Mouse (Mus musculus) kidney, postnatal 0 days (tissue): ENCODE data around the gene Boll. TPM values are rescaled to one million over a fixed set of nuclear protein-coding genes. Genes with fewer than 3 reads are reported as not detected.

ENCODE experiments used
- ATAC-seq: fragments of 200-750 bp; cut with Nextera tagmentation; replicated peaks from 2 replicates; pipeline ENCODE4 v1.8.0; 2017; ENCODE audit warnings: low read depth, moderate number of reproducible peaks, moderate TSS enrichment, moderate library complexity; ENCODE audit not compliant: low FRiP score
- DNase-seq: peaks from one replicate; pipeline ENCODE4 v3.0.0-alpha.2; 2016; ENCODE audit warnings: low spot score
- H3K27ac ChIP-seq: fragments of 300-500 bp; sonication (generic); 2 replicates; pipeline ENCODE4 v1.5.1; 2014; ENCODE audit warnings: mild to moderate bottlenecking
- H3K27me3 ChIP-seq: fragments of 300-500 bp; sonication (generic); 2 replicates; pipeline ENCODE4 v1.6.1; 2014; ENCODE audit warnings: low read length, mixed read lengths; ENCODE audit not compliant: insufficient read depth
- H3K36me3 ChIP-seq: fragments of 300-500 bp; sonication (generic); 2 replicates; pipeline ENCODE4 v1.6.1; 2014; ENCODE audit warnings: low read length, mixed read lengths; ENCODE audit not compliant: insufficient read depth
- H3K4me1 ChIP-seq: fragments of 300-500 bp; sonication (generic); replicated peaks from 2 replicates; pipeline ENCODE4 v1.6.1; 2014; ENCODE audit warnings: antibody characterized with exemption, low read length, mixed read lengths; ENCODE audit not compliant: insufficient read depth
- H3K4me2 ChIP-seq: fragments of 300-500 bp; sonication (generic); 2 replicates; pipeline ENCODE4 v1.6.1; 2014; ENCODE audit warnings: mild to moderate bottlenecking, low read length, moderate library complexity, mixed read lengths
- H3K4me3 ChIP-seq: fragments of 300-500 bp; sonication (generic); replicated peaks from 2 replicates; pipeline ENCODE4 v1.5.1; 2014; ENCODE audit warnings: low read depth, low read length
- H3K9ac ChIP-seq: fragments of 300-500 bp; sonication (generic); 2 replicates; pipeline ENCODE4 v1.6.1; 2014; ENCODE audit warnings: low read depth, low read length
- H3K9me3 ChIP-seq: fragments of 300-500 bp; sonication (generic); replicated peaks from 2 replicates; pipeline ENCODE4 v1.6.1; 2016; ENCODE audit warnings: low read length, inconsistent platforms, mixed read lengths
- CTCF ChIP-seq: IDR thresholded peaks from 2 replicates; pipeline ENCODE4 v1.5.1; 2016; ENCODE audit warnings: antibody characterized with exemption, low read depth, mild to moderate bottlenecking, moderate library complexity
- WGBS: fragments of 180-500 bp; shearing (Covaris S2); extraction: QIAGEN DNeasy Blood & Tissue Kit; methylation state at CpG from one replicate; pipeline ENCODE4 v1.1.7; 2014; 5-methylcytosine and 5-hydroxymethylcytosine counted together
- polyA plus RNA-seq: library from polyadenylated mRNA; unstranded; fragments of >200 nt; fragmentation: Nextera tagmentation; extraction: Ambion mirVana; gene quantifications from 2 replicates; pipeline ENCODE4 v1.2.1, GENCODE M21; 2015

The Boll gene
- polyA plus RNA-seq, 1 experiment from 2014 or later = 0.72 TPM

DNA sequence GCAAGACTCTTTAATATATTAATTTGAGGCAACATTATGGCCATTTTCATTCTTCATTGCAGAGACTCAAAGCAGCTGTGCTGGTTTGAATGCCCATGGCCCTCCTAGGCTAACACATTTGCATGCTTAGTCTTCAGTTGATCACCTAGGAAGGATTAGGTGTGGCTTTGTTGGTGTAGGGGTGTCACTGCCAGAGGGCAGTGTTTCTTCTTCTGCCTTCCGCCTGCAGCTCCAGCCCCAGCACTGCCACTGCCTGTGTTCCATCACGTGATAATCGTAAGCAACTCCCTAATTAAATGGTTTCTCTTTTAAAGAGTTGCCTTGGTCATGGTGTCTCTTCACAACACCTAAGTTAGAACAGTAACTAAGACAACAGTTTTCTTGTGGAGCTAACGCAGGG lies 150.5 kb downstream of the Boll start:
- Histone ChIP-seq H3K36me3 (no peaks in the 10 kb centered on the region), H3K4me2 (no peak overlapping the region), H3K4me1 (peaks cover 5% of the 10 kb centered on the region; the same call in 1 of the 2 replicates), H3K4me3 (no peak overlapping the region), H3K9ac (no peak overlapping the region), H3K27ac (no peak overlapping the region), H3K9me3 (no peaks in the 10 kb centered on the region), H3K27me3 (no peaks in the 10 kb centered on the region)
- 82% methylated on average over 4 of the region's 4 CpGs for WGBS
- TF ChIP-seq CTCF = no peak
- ATAC-seq (no peak), DNase-seq (no peak)

DNA sequence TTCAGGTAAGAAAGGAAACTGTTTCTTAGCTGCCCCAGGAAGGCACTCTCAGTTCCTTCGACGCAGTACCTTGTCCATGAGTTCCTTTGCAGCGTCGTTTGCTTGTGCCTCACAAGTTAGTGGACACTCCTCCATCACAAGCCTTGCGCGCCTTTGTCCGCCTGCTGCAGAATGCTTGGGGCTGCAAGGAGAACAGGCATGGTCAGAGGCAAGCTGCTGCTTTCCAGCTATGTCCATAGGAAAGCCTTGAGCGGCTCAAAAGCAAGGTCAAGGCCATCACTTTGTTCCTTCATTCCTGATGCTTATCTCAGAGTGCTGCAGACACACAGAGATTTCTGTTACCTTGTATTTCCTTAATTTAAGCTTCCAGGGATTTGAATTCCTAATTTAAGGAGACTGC lies 152.2 kb downstream of the Boll start:
- no peak overlapping the region for H3K4me3 ChIP-seq
- no peak overlapping the region for H3K27ac ChIP-seq
- no peaks in the 10 kb centered on the region for H3K9me3 ChIP-seq
- no peaks in the 10 kb centered on the region for H3K27me3 ChIP-seq
- no peaks in the 10 kb centered on the region for H3K36me3 ChIP-seq
- no peak for ATAC-seq
- DNase-seq = no peak
- 78% methylated on average over 8 of the region's 8 CpGs for WGBS
- no peak for TF ChIP-seq CTCF
- no peak overlapping the region for H3K9ac ChIP-seq
- H3K4me1 ChIP-seq = peaks cover 5% of the 10 kb centered on the region; the same call in 1 of the 2 replicates
- no peak overlapping the region for H3K4me2 ChIP-seq

DNA sequence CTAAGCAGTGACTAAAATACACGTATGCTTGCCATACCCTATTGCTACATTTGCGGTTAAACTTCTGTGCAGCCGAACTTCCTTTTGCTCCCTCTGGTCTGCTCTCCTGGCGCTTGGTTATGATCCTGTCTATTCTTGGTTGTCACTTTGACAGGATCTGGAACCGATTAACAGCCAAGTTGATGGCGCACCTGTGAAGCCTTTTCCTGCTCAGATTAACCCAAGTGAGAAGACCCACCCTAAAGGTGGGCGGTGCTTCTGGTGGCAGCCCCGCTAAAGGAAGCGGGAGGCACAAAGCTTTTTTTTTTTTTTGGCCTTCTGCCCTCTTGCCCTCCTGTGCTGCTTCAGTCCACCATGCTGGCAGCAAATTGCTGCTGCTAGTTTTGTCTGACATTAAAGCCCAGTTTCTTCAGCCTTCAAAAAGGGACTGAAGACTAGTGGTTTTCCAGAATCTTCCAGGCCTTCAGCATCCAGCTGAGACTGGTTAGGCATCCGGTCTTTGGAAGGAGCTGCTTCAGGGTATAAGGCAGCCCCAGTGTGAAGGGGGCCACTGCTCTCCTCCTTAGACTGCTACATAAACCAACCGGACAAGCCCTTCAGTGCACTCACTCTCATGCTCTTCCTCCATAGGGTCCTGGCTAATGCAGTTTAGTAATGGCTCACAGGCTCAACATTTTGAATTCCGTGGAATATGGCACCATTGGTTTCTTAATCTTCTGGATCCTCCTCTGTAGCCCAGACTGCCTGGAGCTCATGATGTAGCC lies 152.9 kb downstream of the Boll start:
- Histone ChIP-seq H3K9ac (no peak overlapping the region), H3K9me3 (no peaks in the 10 kb centered on the region), H3K27me3 (no peaks in the 10 kb centered on the region), H3K27ac (no peak overlapping the region), H3K36me3 (no peaks in the 10 kb centered on the region), H3K4me3 (no peak overlapping the region), H3K4me1 (peaks cover 5% of the 10 kb centered on the region; the same call in 1 of the 2 replicates), H3K4me2 (no peak overlapping the region)
- 46% methylated on average over 12 of the region's 12 CpGs for WGBS
- DNase-seq (no peak), ATAC-seq (no peak; the same call in 1 of the 2 replicates)
- TF ChIP-seq CTCF = no peak

DNA sequence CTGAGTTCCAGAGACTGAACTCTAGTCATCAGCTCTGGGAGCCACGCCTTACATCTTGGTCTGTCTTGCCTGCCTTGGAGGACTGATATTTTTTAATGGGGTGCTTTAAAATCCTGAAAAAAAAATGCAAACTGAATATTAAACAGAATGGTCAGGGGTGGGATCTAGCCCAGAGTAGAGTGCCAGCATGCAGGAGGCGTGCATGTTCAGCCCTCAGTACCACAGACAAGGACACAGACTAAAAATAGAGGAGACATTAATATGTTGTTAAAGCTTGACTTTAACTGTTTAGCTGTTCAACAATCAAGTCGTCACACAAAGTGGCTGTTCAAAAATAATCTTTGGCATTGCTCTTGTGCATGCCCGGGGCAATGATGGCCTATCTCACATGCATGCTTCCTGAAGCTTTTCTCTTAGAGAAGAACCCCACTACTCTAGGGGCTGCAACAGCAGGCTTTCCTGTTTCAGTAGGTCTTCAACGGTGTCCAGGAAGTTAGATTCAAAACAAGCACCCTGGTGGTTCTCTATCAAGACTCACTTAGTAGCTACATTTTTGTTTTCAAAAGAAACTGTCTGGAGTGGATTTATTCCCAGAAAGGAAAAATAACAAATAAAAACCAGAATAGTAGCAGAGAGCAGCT lies 154.6 kb downstream of the Boll start:
- TF ChIP-seq CTCF = no peak
- Histone ChIP-seq H3K27me3 (no peaks in the 10 kb centered on the region), H3K4me3 (no peak overlapping the region), H3K4me1 (peaks cover 5% of the 10 kb centered on the region; the same call in 1 of the 2 replicates), H3K9ac (no peak overlapping the region), H3K36me3 (no peaks in the 10 kb centered on the region), H3K4me2 (no peak overlapping the region), H3K27ac (no peak overlapping the region), H3K9me3 (no peaks in the 10 kb centered on the region)
- no peak for ATAC-seq
- no peak for DNase-seq
- 71% methylated on average over 5 of the region's 5 CpGs for WGBS

DNA sequence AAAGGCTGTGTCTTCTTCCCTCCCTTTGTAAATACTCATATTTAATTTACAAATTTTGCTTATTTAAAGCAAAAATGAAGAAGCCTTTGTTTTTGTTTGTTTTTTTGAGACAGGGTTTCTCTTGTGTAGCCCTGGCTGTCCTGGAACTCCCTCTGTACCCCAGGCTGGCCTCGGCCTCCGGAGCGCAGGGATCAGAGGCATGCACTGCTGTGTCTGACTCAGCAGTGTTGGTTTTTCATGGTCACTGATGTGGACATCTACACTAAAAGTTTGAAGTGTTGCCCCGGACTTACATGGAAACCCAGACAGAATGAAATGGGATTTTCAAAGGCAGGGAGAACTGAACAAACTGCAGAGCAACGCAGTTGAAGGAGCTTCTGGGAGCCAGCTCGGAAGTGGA lies 155.7 kb downstream of the Boll start:
- Histone ChIP-seq H3K4me1 (peaks cover 5% of the 10 kb centered on the region; the same call in 1 of the 2 replicates), H3K9ac (no peak overlapping the region), H3K4me2 (no peak overlapping the region), H3K36me3 (no peaks in the 10 kb centered on the region), H3K9me3 (no peaks in the 10 kb centered on the region), H3K4me3 (no peak overlapping the region), H3K27ac (no peak overlapping the region), H3K27me3 (no peaks in the 10 kb centered on the region)
- ATAC-seq = no peak
- WGBS = 93% methylated on average over 6 of the region's 6 CpGs
- TF ChIP-seq CTCF = no peak
- no peak for DNase-seq

DNA sequence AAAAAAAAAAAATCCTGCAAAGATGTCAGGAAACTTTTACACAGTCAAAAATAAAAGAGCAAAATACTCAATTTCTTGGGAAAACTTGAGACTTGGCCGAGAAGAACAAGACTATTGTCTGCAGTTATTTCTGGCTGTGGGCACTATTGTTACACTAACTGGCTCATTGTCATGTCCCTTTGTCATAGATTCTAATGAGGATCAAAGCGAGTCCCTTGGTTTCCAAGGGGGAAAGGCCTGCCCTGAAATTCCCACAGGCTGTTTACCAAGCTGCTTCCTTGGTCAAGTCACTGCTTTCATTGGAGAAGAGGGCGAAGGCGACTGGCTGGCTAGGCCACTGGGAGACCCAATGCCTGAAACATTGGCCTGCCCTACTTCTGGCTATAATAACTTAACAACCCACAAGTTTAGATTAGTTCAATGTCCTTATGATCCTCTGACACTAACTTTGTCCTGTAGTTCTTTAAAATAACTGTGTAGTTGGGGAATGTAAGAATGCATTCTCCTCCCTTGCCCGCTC lies 157.4 kb downstream of the Boll start:
- 66% methylated on average over 5 of the region's 5 CpGs for WGBS
- Histone ChIP-seq H3K36me3 (no peaks in the 10 kb centered on the region), H3K4me1 (peaks cover 5% of the 10 kb centered on the region; the same call in 1 of the 2 replicates), H3K27me3 (no peaks in the 10 kb centered on the region), H3K4me2 (no peak overlapping the region), H3K27ac (no peak overlapping the region), H3K9me3 (no peaks in the 10 kb centered on the region), H3K9ac (no peak overlapping the region), H3K4me3 (no peak overlapping the region)
- DNase-seq (no peak), ATAC-seq (no peak)
- no peak for TF ChIP-seq CTCF
